Mouse (Mus musculus) MEL (cell line): ENCODE results near the gene Hs3st5. TPM values are rescaled to one million over a fixed set of nuclear protein-coding genes. Genes with fewer than 3 reads are reported as not detected.

Source experiments
- DNase-seq: peaks from one replicate; pipeline ENCODE4 v3.0.0; 2011; ENCODE audit warnings: low read depth, low spot score
- H3K27ac ChIP-seq: 2 replicates; pipeline ENCODE4 v1.5.1; 2012; ENCODE audit warnings: low read depth, mild to moderate bottlenecking, control low read depth, low read length, moderate library complexity; ENCODE audit not compliant: control insufficient read depth
- H3K27me3 ChIP-seq, 2 experiments: fragments of 150-350 bp in 1 of 2; sonication (generic) in 1 of 2; 2 replicates each; pipeline ENCODE4 v1.6.1; 2012; ENCODE audit warnings: low read length in 2 of 2, mild to moderate bottlenecking in 2 of 2, improper control_type of control experiment in 1 of 2, moderate library complexity in 1 of 2; ENCODE audit not compliant: insufficient read depth in 2 of 2, control insufficient read depth in 1 of 2
- H3K36me3 ChIP-seq, 2 experiments: 2 replicates each; pipeline ENCODE4 v1.6.1; 2012 to 2014; ENCODE audit warnings: low read length in 2 of 2, improper control_type of control experiment in 1 of 2, inconsistent platforms in 1 of 2, mild to moderate bottlenecking in 1 of 2; ENCODE audit not compliant: insufficient read depth in 2 of 2, control insufficient read depth in 1 of 2
- H3K4me1 ChIP-seq, 2 experiments: fragments of 150-350 bp in 1 of 2; sonication (generic) in 1 of 2; 2 replicates each; pipeline ENCODE4 v1.6.1; 2012; ENCODE audit warnings: low read length in 2 of 2, improper control_type of control experiment in 1 of 2, mild to moderate bottlenecking in 1 of 2; ENCODE audit not compliant: insufficient read depth in 2 of 2, control insufficient read depth in 1 of 2
- H3K4me3 ChIP-seq, 2 experiments: fragments of 150-350 bp in 1 of 2; sonication (generic) in 1 of 2; 2 replicates each; pipeline ENCODE4 v1.5.1; 2012; ENCODE audit warnings: low read depth in 2 of 2, low read length in 2 of 2, mild to moderate bottlenecking in 2 of 2, moderate library complexity in 2 of 2, control low read depth in 1 of 2, improper control_type of control experiment in 1 of 2; ENCODE audit not compliant: control insufficient read depth in 1 of 2, insufficient read depth in 1 of 2
- H3K79me2 ChIP-seq: 2 replicates; pipeline ENCODE4 v1.6.1; 2012; ENCODE audit warnings: mild to moderate bottlenecking, low read length, moderate library complexity; ENCODE audit not compliant: control insufficient read depth, poor library complexity, insufficient read depth
- H3K9ac ChIP-seq: 2 replicates; pipeline ENCODE4 v1.6.1; 2012; ENCODE audit warnings: low read depth, mild to moderate bottlenecking, control low read depth, low read length, moderate library complexity; ENCODE audit not compliant: control insufficient read depth, poor library complexity, severe bottlenecking
- H3K9me3 ChIP-seq: fragments of 150-350 bp; sonication (generic); replicated peaks from 2 replicates; pipeline ENCODE4 v1.6.1; 2012; ENCODE audit warnings: mild to moderate bottlenecking, low read length, improper control_type of control experiment, moderate library complexity; ENCODE audit not compliant: insufficient read depth
- BHLHE40 ChIP-seq: IDR thresholded peaks from 2 replicates; pipeline ENCODE4 v1.6.1; 2012; ENCODE audit warnings: low read depth, mild to moderate bottlenecking, inconsistent platforms, low read length, improper control_type of control experiment, borderline replicate concordance
- CHD1 ChIP-seq: IDR thresholded peaks from 2 replicates; pipeline ENCODE4 v1.6.1; 2012; ENCODE audit warnings: low read depth, mild to moderate bottlenecking, inconsistent platforms, low read length, improper control_type of control experiment
- ELF1 ChIP-seq: IDR thresholded peaks from 2 replicates; pipeline ENCODE4 v1.6.1; 2014; ENCODE audit warnings: low read depth, mild to moderate bottlenecking, inconsistent platforms, low read length, improper control_type of control experiment, moderate library complexity
- EP300 ChIP-seq, 2 experiments: IDR thresholded peaks; 2 replicates each; pipeline ENCODE4 v1.6.1; 2011; ENCODE audit warnings: improper control_type of control experiment in 2 of 2, low read length in 2 of 2, low read depth in 1 of 2, mild to moderate bottlenecking in 1 of 2
- JUND ChIP-seq: IDR thresholded peaks from 2 replicates; pipeline ENCODE4 v1.6.1; 2011; ENCODE audit warnings: low read depth, mild to moderate bottlenecking, improper control_type of control experiment, low read length
- MAZ ChIP-seq: IDR thresholded peaks from 2 replicates; pipeline ENCODE4 v1.6.1; 2012; ENCODE audit warnings: low read depth, mild to moderate bottlenecking, inconsistent platforms, low read length, improper control_type of control experiment
- MXI1 ChIP-seq: IDR thresholded peaks from 2 replicates; pipeline ENCODE4 v1.6.1; 2011; ENCODE audit warnings: mild to moderate bottlenecking, low read depth, low read length, improper control_type of control experiment
- NRF1 ChIP-seq: IDR thresholded peaks from 2 replicates; pipeline ENCODE4 v1.6.1; 2014; ENCODE audit warnings: low read depth, mild to moderate bottlenecking, inconsistent platforms, low read length, improper control_type of control experiment, moderate library complexity; ENCODE audit not compliant: poor library complexity, insufficient read depth, severe bottlenecking
- POLR2AphosphoS2 ChIP-seq: IDR thresholded peaks from 2 replicates; pipeline ENCODE4 v1.6.1; 2011; ENCODE audit warnings: low read length, improper control_type of control experiment
- POLR2AphosphoS5 ChIP-seq: IDR thresholded peaks from 2 replicates; pipeline ENCODE4 v1.6.1; 2012; ENCODE audit warnings: low read depth, borderline replicate concordance, mild to moderate bottlenecking, inconsistent platforms, low read length, moderate library complexity, mixed read lengths
- RAD21 ChIP-seq: IDR thresholded peaks from 2 replicates; pipeline ENCODE4 v1.6.1; 2011; ENCODE audit warnings: mild to moderate bottlenecking, low read depth, low read length, improper control_type of control experiment
- RCOR1 ChIP-seq: IDR thresholded peaks from 2 replicates; pipeline ENCODE4 v1.6.1; 2012; ENCODE audit warnings: low read depth, mild to moderate bottlenecking, inconsistent platforms, low read length, improper control_type of control experiment
- SIN3A ChIP-seq: IDR thresholded peaks from 2 replicates; pipeline ENCODE4 v1.6.1; 2012; ENCODE audit warnings: low read length, improper control_type of control experiment, inconsistent platforms
- TAL1 ChIP-seq: IDR thresholded peaks from 2 replicates; pipeline ENCODE4 v1.6.1; 2012; ENCODE audit warnings: mild to moderate bottlenecking, inconsistent platforms, low read length, moderate library complexity, mixed read lengths
- TBP ChIP-seq: IDR thresholded peaks from 2 replicates; pipeline ENCODE4 v1.8.0; 2011; ENCODE audit warnings: low read depth, low read length, improper control_type of control experiment
- UBTF ChIP-seq: IDR thresholded peaks from 2 replicates; pipeline ENCODE4 v1.6.1; 2012; ENCODE audit warnings: low read depth, mild to moderate bottlenecking, inconsistent platforms, low read length, improper control_type of control experiment, moderate library complexity, borderline replicate concordance; ENCODE audit not compliant: insufficient read depth
- USF1 ChIP-seq: IDR thresholded peaks from 2 replicates; pipeline ENCODE4 v1.6.1; 2014; ENCODE audit warnings: low read depth, mild to moderate bottlenecking, inconsistent platforms, low read length, improper control_type of control experiment, moderate library complexity
- USF2 ChIP-seq, 2 experiments: IDR thresholded peaks; 2 replicates each; pipeline ENCODE4 v1.6.1; 2011 to 2012; ENCODE audit warnings: improper control_type of control experiment in 2 of 2, low read length in 2 of 2, borderline replicate concordance in 1 of 2, inconsistent platforms in 1 of 2, low read depth in 1 of 2, mild to moderate bottlenecking in 1 of 2; ENCODE audit not compliant: insufficient read depth in 1 of 2
- ZNF384 ChIP-seq: IDR thresholded peaks from 2 replicates; pipeline ENCODE4 v1.6.1; 2012; ENCODE audit warnings: low read depth, mild to moderate bottlenecking, inconsistent platforms, low read length, improper control_type of control experiment
- polyA plus RNA-seq, 2 experiments: library from polyadenylated mRNA; stranded (reverse) in 1 of 2; unstranded in 1 of 2; fragments of >175 nt in 1 of 2; fragments of >200 nt in 1 of 2; gene quantifications; 2 replicates each; pipeline versions ENCODE4 v1.2.1 to v1.2.4; 2012; ENCODE audit warnings: low replicate concordance in 2 of 2, low read depth in 1 of 2; ENCODE audit not compliant: insufficient read length in 2 of 2, insufficient read depth in 1 of 2, missing spikeins in 1 of 2
- total RNA-seq: library from RNA; depleted of rRNA; stranded (reverse); fragments of 300-350 nt; gene quantifications from 2 replicates; pipeline ENCODE4 v1.2.3, GENCODE M21; 2012

The Hs3st5 gene
- total and polyA plus RNA-seq, 3 experiments = not detected

- TF ChIP-seq ELF1 (no peak), CHD1 (no peak), ZNF384 (no peak), RAD21 (no peak), RCOR1 (no peak), USF2 (IDR thresholded peaks at IDR 0.05; ENCODE audit: borderline replicate concordance in 1 of 2, insufficient read depth in 1 of 2, low read depth in 1 of 2, low read length in 2 of 2) (no peak), TAL1 (no peak), USF1 (no peak), MAZ (no peak), POLR2AphosphoS2 (no peak), EP300 (IDR thresholded peaks at IDR 0.05; ENCODE audit: low read depth in 1 of 2, low read length in 2 of 2) (no peak), SIN3A (no peak), MXI1 (no peak), BHLHE40 (no peak), TBP (no peak)
- no peaks in the 10 kb centered on the region for H3K79me2 ChIP-seq
- no peaks in the 10 kb centered on the region for H3K27me3 ChIP-seq
- H3K4me3 ChIP-seq = no peak overlapping the region
- no peaks in the 10 kb centered on the region for H3K4me1 ChIP-seq
- no peaks in the 10 kb centered on the region for H3K36me3 ChIP-seq
- H3K27ac ChIP-seq = no peak overlapping the region
- H3K9ac ChIP-seq = no peak overlapping the region
- no peaks in the 10 kb centered on the region for H3K9me3 ChIP-seq
- DNase-seq = no peak
Measured at GRCm38 (mm10) chr10:36477543-36477942, 29.1 kb upstream of the Hs3st5 start.

- H3K79me2 ChIP-seq = no peaks in the 10 kb centered on the region
- no peak overlapping the region for H3K27ac ChIP-seq
- no peaks in the 10 kb centered on the region for H3K27me3 ChIP-seq
- TF ChIP-seq JUND (no peak), USF1 (no peak), POLR2AphosphoS5 (no peak), NRF1 (no peak), UBTF (no peak)
- no peaks in the 10 kb centered on the region for H3K9me3 ChIP-seq
- DNase-seq = no peak
- no peak overlapping the region for H3K4me3 ChIP-seq
- H3K9ac ChIP-seq = no peak overlapping the region
- H3K36me3 ChIP-seq = no peaks in the 10 kb centered on the region
- no peaks in the 10 kb centered on the region for H3K4me1 ChIP-seq
Measured at GRCm38 (mm10) chr10:36483362-36483761, 23.3 kb upstream of the Hs3st5 start.
